Comparison of ENCODE assay signal across 21 mouse cellular contexts in the genomic region with DNA sequence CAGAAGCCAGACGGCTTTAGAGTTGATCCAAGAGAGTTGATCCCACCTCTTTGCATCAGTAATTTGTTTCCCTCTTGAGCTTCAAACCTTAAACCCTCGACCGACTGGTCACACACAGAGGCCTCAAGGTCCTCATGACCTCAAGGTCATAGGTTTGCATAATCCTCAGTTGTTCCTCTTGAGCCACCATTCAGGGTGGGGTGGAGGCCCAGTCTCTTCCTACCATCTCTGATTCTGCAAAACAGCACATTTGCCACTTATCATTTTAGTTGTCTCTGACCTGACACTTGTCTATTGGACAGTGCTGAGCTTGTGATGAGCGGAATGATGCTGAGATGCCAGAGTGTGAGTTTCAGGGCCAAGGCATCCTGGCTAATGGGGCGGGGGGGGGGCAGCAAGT.
"Had no signal": no experiment of that assay in that cellular context is flagged by ENCODE, and none has a peak within 500 bp of the region (broad histone marks: within the 10 kb centered on the region; RNA-seq: fewer than 3 reads in every experiment).

No protein-coding gene starts in this region.

- H3K9me3 ChIP-seq: lung, embryonic 15.5 days; midbrain, embryonic 12.5 days; midbrain, embryonic 15.5 days; neural tube, embryonic 13.5 days; stomach, embryonic 15.5 days had no signal

- H3K27ac ChIP-seq: layer of hippocampus, adult 2 months; liver, embryonic 14.5 days; lung, embryonic 15.5 days; midbrain, embryonic 12.5 days; midbrain, embryonic 15.5 days; neural tube, embryonic 13.5 days; stomach, embryonic 15.5 days had no signal

- ATAC-seq: midbrain, embryonic 15.5 days had no signal

- H3K27me3 ChIP-seq: lung, embryonic 15.5 days; midbrain, embryonic 15.5 days; neural tube, embryonic 13.5 days; stomach, embryonic 15.5 days had no signal

- H3K4me1 ChIP-seq: lung, embryonic 15.5 days; midbrain, embryonic 12.5 days; midbrain, embryonic 15.5 days; neural tube, embryonic 13.5 days; stomach, embryonic 15.5 days had no signal

- H3K36me3 ChIP-seq: lung, embryonic 15.5 days; midbrain, embryonic 12.5 days; midbrain, embryonic 15.5 days; neural tube, embryonic 13.5 days; stomach, embryonic 15.5 days had no signal

- H3K9ac ChIP-seq: liver, embryonic 14.5 days; lung, embryonic 15.5 days; midbrain, embryonic 12.5 days; midbrain, embryonic 15.5 days; neural tube, embryonic 13.5 days; stomach, embryonic 15.5 days had no signal

- H3K4me3 ChIP-seq: layer of hippocampus, adult 2 months; lung, embryonic 15.5 days; midbrain, embryonic 12.5 days; midbrain, embryonic 15.5 days; myocyte; neural tube, embryonic 13.5 days; stomach, embryonic 15.5 days had no signal

- H3K4me2 ChIP-seq: liver, embryonic 11.5 days; lung, embryonic 15.5 days; midbrain, embryonic 12.5 days; midbrain, embryonic 15.5 days; neural tube, embryonic 13.5 days; stomach, embryonic 15.5 days had no signal

- DNase-seq: kidney, adult 18-20 months; kidney, adult 9 months; kidney, postnatal 14 days; kidney, postnatal 4 days; layer of hippocampus, adult 9-11 months; lung, adult 18-20 months; lung, postnatal 10 days; lung, postnatal 36 days; right cerebral cortex, adult 18-20 months; right cerebral cortex, postnatal 14 days; spleen, adult 18-20 months; thymus, postnatal 25 days had no signal
